ENCODE assay signal across 8 mouse cellular contexts in genomic region chr15:27786418-27786817, GRCm38 (mm10).
A peak's percentile ranks its signal among the peaks of the same experiment; 100 is the strongest.
DNase-seq lines count a peak whose midpoint lies in the region; ATAC-seq lines count a peak whose summit lies in the region.

No protein-coding gene starts in this region.

- WGBS in neural tube, embryonic 11.5 days = 48% methylated on average over 11 of the region's 11 CpGs
- WGBS in limb, embryonic 10.5 days = 65% methylated on average over 11 of the region's 11 CpGs
- 45% methylated on average over 11 of the region's 11 CpGs for WGBS in stomach, embryonic 16.5 days

- no peak overlapping the region for H3K27ac ChIP-seq in neural tube, embryonic 11.5 days (ENCODE audit: low read depth, low read length)
- peak overlapping the region; percentile 93 for H3K27ac ChIP-seq in limb, embryonic 10.5 days
- H3K27ac ChIP-seq in stomach, embryonic 16.5 days (ENCODE audit: low read length) = peak overlapping the region; percentile 87

- peak overlapping the region; percentile 27; the same call in 1 of the 2 replicates for H3K4me3 ChIP-seq in neural tube, embryonic 11.5 days (ENCODE audit: low read depth, low read length)
- H3K4me3 ChIP-seq in limb, embryonic 10.5 days = peak overlapping the region; percentile 71
- peak overlapping the region; percentile 48 for H3K4me3 ChIP-seq in stomach, embryonic 16.5 days (replicated peaks; ENCODE audit: low read length)

- H3K9me3 ChIP-seq in neural tube, embryonic 11.5 days (ENCODE audit: control insufficient read depth, low read length) = no peaks in the 10 kb centered on the region
- no peaks in the 10 kb centered on the region for H3K9me3 ChIP-seq in limb, embryonic 10.5 days (replicated peaks)
- H3K9me3 ChIP-seq in stomach, embryonic 16.5 days (replicated peaks; ENCODE audit: control insufficient read depth, low read length) = no peaks in the 10 kb centered on the region

- peak overlapping the region; percentile 13 for H3K4me2 ChIP-seq in neural tube, embryonic 11.5 days (ENCODE audit: low read depth)
- peak overlapping the region; percentile 46 for H3K4me2 ChIP-seq in stomach, embryonic 16.5 days (ENCODE audit: low read depth, low read length)

- H3K9ac ChIP-seq in neural tube, embryonic 11.5 days (ENCODE audit: low read length) = no peak overlapping the region
- H3K9ac ChIP-seq in stomach, embryonic 16.5 days (ENCODE audit: low read length) = peak overlapping the region; percentile 61

- H3K27me3 ChIP-seq in neural tube, embryonic 11.5 days (ENCODE audit: control insufficient read depth, insufficient read depth, low read length) = no peaks in the 10 kb centered on the region
- H3K27me3 ChIP-seq in limb, embryonic 10.5 days (ENCODE audit: low read depth, poor library complexity, severe bottlenecking) = no peaks in the 10 kb centered on the region
- H3K27me3 ChIP-seq in stomach, embryonic 16.5 days (ENCODE audit: control insufficient read depth, insufficient read depth, low read length) = no peaks in the 10 kb centered on the region

- ATAC-seq in neural tube, embryonic 11.5 days (ENCODE audit: insufficient read depth, low FRiP score, low TSS enrichment) = 0 out of 2 replicates have a peak, but pooled peaks have one; percentile 8
- no peak for ATAC-seq in stomach, embryonic 16.5 days (ENCODE audit: insufficient read depth, low FRiP score)

- DNase-seq in cerebellum, adult 18-20 months = peak; percentile 49 to 51
- no peak for DNase-seq in cerebellum, adult 9-11 months
- no peak for DNase-seq in neural tube, embryonic 11.5 days (ENCODE audit: low spot score)
- no peak for DNase-seq in neural tube, embryonic 10.5 days (ENCODE audit: extremely low spot score, low spot score)
- DNase-seq in limb, embryonic 10.5 days (ENCODE audit: low spot score) = no peak
- no peak for DNase-seq in layer of hippocampus, adult 18-20 months (ENCODE audit: low spot score in 2 of 2)
- no peak for DNase-seq in ovary, postnatal 14 days (ENCODE audit: low spot score)

- H3K4me1 ChIP-seq in neural tube, embryonic 11.5 days (ENCODE audit: control insufficient read depth, insufficient read depth, low read length) = peaks cover 51% of the 10 kb centered on the region
- H3K4me1 ChIP-seq in limb, embryonic 10.5 days = peaks cover 98% of the 10 kb centered on the region
- peaks cover 51% of the 10 kb centered on the region for H3K4me1 ChIP-seq in stomach, embryonic 16.5 days (ENCODE audit: control insufficient read depth, insufficient read depth, low read length)

- no peaks in the 10 kb centered on the region for H3K36me3 ChIP-seq in neural tube, embryonic 11.5 days (ENCODE audit: control insufficient read depth, insufficient read depth, low read length)
- peaks cover 4% of the 10 kb centered on the region; the same call in 1 of the 2 replicates for H3K36me3 ChIP-seq in limb, embryonic 10.5 days
- no peaks in the 10 kb centered on the region for H3K36me3 ChIP-seq in stomach, embryonic 16.5 days (ENCODE audit: control insufficient read depth, insufficient read depth, low read length)

Comparison
In these comparisons a context has a peak if more than half of its experiments do, and no peak if none do; other contexts are left out.
1. DNase-seq: peak in cerebellum, adult 18-20 months (2 of 2); none in cerebellum, adult 9-11 months (single experiment), neural tube, embryonic 11.5 days (single experiment), neural tube, embryonic 10.5 days (single experiment), limb, embryonic 10.5 days (single experiment), layer of hippocampus, adult 18-20 months (0 of 2) and ovary, postnatal 14 days (single experiment).
2. Peak in every context shown above with its lines, with median percentiles within 50 percentile points of each other: H3K4me3 ChIP-seq.